Mouse (Mus musculus) MEL (cell line): ENCODE measurements around the gene Slc34a1. TPM values are rescaled to one million over a fixed set of nuclear protein-coding genes. Genes with fewer than 3 reads are reported as not detected.

Experiments used
- DNase-seq: peaks from one replicate; pipeline ENCODE4 v3.0.0; 2011; ENCODE audit warnings: low read depth, low spot score
- H3K27ac ChIP-seq: 2 replicates; pipeline ENCODE4 v1.5.1; 2012; ENCODE audit warnings: low read depth, mild to moderate bottlenecking, control low read depth, low read length, moderate library complexity; ENCODE audit not compliant: control insufficient read depth
- H3K27me3 ChIP-seq, 2 experiments: fragments of 150-350 bp in 1 of 2; sonication (generic) in 1 of 2; 2 replicates each; pipeline ENCODE4 v1.6.1; 2012; ENCODE audit warnings: low read length in 2 of 2, mild to moderate bottlenecking in 2 of 2, improper control_type of control experiment in 1 of 2, moderate library complexity in 1 of 2; ENCODE audit not compliant: insufficient read depth in 2 of 2, control insufficient read depth in 1 of 2
- H3K36me3 ChIP-seq, 2 experiments: 2 replicates each; pipeline ENCODE4 v1.6.1; 2012 to 2014; ENCODE audit warnings: low read length in 2 of 2, improper control_type of control experiment in 1 of 2, inconsistent platforms in 1 of 2, mild to moderate bottlenecking in 1 of 2; ENCODE audit not compliant: insufficient read depth in 2 of 2, control insufficient read depth in 1 of 2
- H3K4me1 ChIP-seq, 2 experiments: fragments of 150-350 bp in 1 of 2; sonication (generic) in 1 of 2; 2 replicates each; pipeline ENCODE4 v1.6.1; 2012; ENCODE audit warnings: low read length in 2 of 2, improper control_type of control experiment in 1 of 2, mild to moderate bottlenecking in 1 of 2; ENCODE audit not compliant: insufficient read depth in 2 of 2, control insufficient read depth in 1 of 2
- H3K4me3 ChIP-seq, 2 experiments: fragments of 150-350 bp in 1 of 2; sonication (generic) in 1 of 2; 2 replicates each; pipeline ENCODE4 v1.5.1; 2012; ENCODE audit warnings: low read depth in 2 of 2, low read length in 2 of 2, mild to moderate bottlenecking in 2 of 2, moderate library complexity in 2 of 2, control low read depth in 1 of 2, improper control_type of control experiment in 1 of 2; ENCODE audit not compliant: control insufficient read depth in 1 of 2, insufficient read depth in 1 of 2
- H3K79me2 ChIP-seq: 2 replicates; pipeline ENCODE4 v1.6.1; 2012; ENCODE audit warnings: mild to moderate bottlenecking, low read length, moderate library complexity; ENCODE audit not compliant: control insufficient read depth, poor library complexity, insufficient read depth
- H3K9ac ChIP-seq: 2 replicates; pipeline ENCODE4 v1.6.1; 2012; ENCODE audit warnings: low read depth, mild to moderate bottlenecking, control low read depth, low read length, moderate library complexity; ENCODE audit not compliant: control insufficient read depth, poor library complexity, severe bottlenecking
- H3K9me3 ChIP-seq: fragments of 150-350 bp; sonication (generic); replicated peaks from 2 replicates; pipeline ENCODE4 v1.6.1; 2012; ENCODE audit warnings: mild to moderate bottlenecking, low read length, improper control_type of control experiment, moderate library complexity; ENCODE audit not compliant: insufficient read depth
- CHD2 ChIP-seq: IDR thresholded peaks from 2 replicates; pipeline ENCODE4 v1.6.1; 2011; ENCODE audit warnings: low read length, improper control_type of control experiment
- E2F4 ChIP-seq: IDR thresholded peaks from 2 replicates; pipeline ENCODE4 v1.6.1; 2011; ENCODE audit warnings: low read depth, low read length, improper control_type of control experiment, borderline replicate concordance
- EP300 ChIP-seq, 2 experiments: IDR thresholded peaks; 2 replicates each; pipeline ENCODE4 v1.6.1; 2011; ENCODE audit warnings: improper control_type of control experiment in 2 of 2, low read length in 2 of 2, low read depth in 1 of 2, mild to moderate bottlenecking in 1 of 2
- GATA1 ChIP-seq: IDR thresholded peaks from 2 replicates; pipeline ENCODE4 v1.6.1; 2011; ENCODE audit warnings: low read depth, low read length, improper control_type of control experiment
- JUND ChIP-seq: IDR thresholded peaks from 2 replicates; pipeline ENCODE4 v1.6.1; 2011; ENCODE audit warnings: low read depth, mild to moderate bottlenecking, improper control_type of control experiment, low read length
- MXI1 ChIP-seq: IDR thresholded peaks from 2 replicates; pipeline ENCODE4 v1.6.1; 2011; ENCODE audit warnings: mild to moderate bottlenecking, low read depth, low read length, improper control_type of control experiment
- MYB ChIP-seq: IDR thresholded peaks from 2 replicates; pipeline ENCODE4 v1.6.1; 2011; ENCODE audit warnings: mild to moderate bottlenecking, low read depth, low read length, improper control_type of control experiment
- MYC ChIP-seq: IDR thresholded peaks from 2 replicates; pipeline ENCODE4 v1.6.1; 2011; ENCODE audit warnings: low read depth, mild to moderate bottlenecking, low read length, improper control_type of control experiment, moderate library complexity
- NELFE ChIP-seq: IDR thresholded peaks from 2 replicates; pipeline ENCODE4 v1.6.1; 2011; ENCODE audit warnings: low read depth, low read length, improper control_type of control experiment
- POLR2A ChIP-seq, 2 experiments: IDR thresholded peaks; 2 replicates each; pipeline ENCODE4 v1.6.1; 2011 to 2012; ENCODE audit warnings: low read length in 2 of 2, mild to moderate bottlenecking in 2 of 2, control low read depth in 1 of 2, improper control_type of control experiment in 1 of 2, low read depth in 1 of 2, moderate library complexity in 1 of 2; ENCODE audit not compliant: control insufficient read depth in 1 of 2, insufficient read depth in 1 of 2, poor library complexity in 1 of 2
- POLR2AphosphoS2 ChIP-seq: IDR thresholded peaks from 2 replicates; pipeline ENCODE4 v1.6.1; 2011; ENCODE audit warnings: low read length, improper control_type of control experiment
- RAD21 ChIP-seq: IDR thresholded peaks from 2 replicates; pipeline ENCODE4 v1.6.1; 2011; ENCODE audit warnings: mild to moderate bottlenecking, low read depth, low read length, improper control_type of control experiment
- RCOR1 ChIP-seq: IDR thresholded peaks from 2 replicates; pipeline ENCODE4 v1.6.1; 2012; ENCODE audit warnings: low read depth, mild to moderate bottlenecking, inconsistent platforms, low read length, improper control_type of control experiment
- SIN3A ChIP-seq: IDR thresholded peaks from 2 replicates; pipeline ENCODE4 v1.6.1; 2012; ENCODE audit warnings: low read length, improper control_type of control experiment, inconsistent platforms
- TAL1 ChIP-seq: IDR thresholded peaks from 2 replicates; pipeline ENCODE4 v1.6.1; 2012; ENCODE audit warnings: mild to moderate bottlenecking, inconsistent platforms, low read length, moderate library complexity, mixed read lengths
- TBP ChIP-seq: IDR thresholded peaks from 2 replicates; pipeline ENCODE4 v1.8.0; 2011; ENCODE audit warnings: low read depth, low read length, improper control_type of control experiment
- UBTF ChIP-seq: IDR thresholded peaks from 2 replicates; pipeline ENCODE4 v1.6.1; 2012; ENCODE audit warnings: low read depth, mild to moderate bottlenecking, inconsistent platforms, low read length, improper control_type of control experiment, moderate library complexity, borderline replicate concordance; ENCODE audit not compliant: insufficient read depth
- USF1 ChIP-seq: IDR thresholded peaks from 2 replicates; pipeline ENCODE4 v1.6.1; 2014; ENCODE audit warnings: low read depth, mild to moderate bottlenecking, inconsistent platforms, low read length, improper control_type of control experiment, moderate library complexity
- ZMIZ1 ChIP-seq: IDR thresholded peaks from 2 replicates; pipeline ENCODE4 v1.6.1; 2012; ENCODE audit warnings: low read depth, mild to moderate bottlenecking, inconsistent platforms, low read length, improper control_type of control experiment, moderate library complexity
- ZNF384 ChIP-seq: IDR thresholded peaks from 2 replicates; pipeline ENCODE4 v1.6.1; 2012; ENCODE audit warnings: low read depth, mild to moderate bottlenecking, inconsistent platforms, low read length, improper control_type of control experiment
- polyA plus RNA-seq, 2 experiments: library from polyadenylated mRNA; stranded (reverse) in 1 of 2; unstranded in 1 of 2; fragments of >175 nt in 1 of 2; fragments of >200 nt in 1 of 2; gene quantifications; 2 replicates each; pipeline versions ENCODE4 v1.2.1 to v1.2.4; 2012; ENCODE audit warnings: low replicate concordance in 2 of 2, low read depth in 1 of 2; ENCODE audit not compliant: insufficient read length in 2 of 2, insufficient read depth in 1 of 2, missing spikeins in 1 of 2
- total RNA-seq: library from RNA; depleted of rRNA; stranded (reverse); fragments of 300-350 nt; gene quantifications from 2 replicates; pipeline ENCODE4 v1.2.3, GENCODE M21; 2012

The Slc34a1 gene
- total and polyA plus RNA-seq, 3 experiments: not detected

GRCm38 (mm10) chr13:55426613-55427012, 28.6 kb downstream of the Slc34a1 start, which contains the start of gene F12:
F12 (minus strand) TSS chr13:55426793.
- H3K9me3 ChIP-seq: no peaks in the 10 kb centered on the region
- no peaks in the 10 kb centered on the region for H3K79me2 ChIP-seq
- H3K9ac ChIP-seq: no peak within 1 kb of the TSS
- no peak for DNase-seq
- no peaks in the 10 kb centered on the region; a peak in 2 of 4 replicates for H3K27me3 ChIP-seq
- H3K4me3 ChIP-seq: no peak within 1 kb of the TSS
- H3K27ac ChIP-seq: no peak within 1 kb of the TSS
- H3K4me1 ChIP-seq: peaks cover 0 to under 1% of the 10 kb centered on the region in 2 experiments; a peak in 1 of 4 replicates
- TF ChIP-seq UBTF (no peak), GATA1 (no peak), ZMIZ1 (no peak), MYC (no peak), ZNF384 (no peak), E2F4 (no peak), SIN3A (no peak), RAD21 (no peak), TBP (no peak)
- TF ChIP-seq, all 39 proteins: peak for 0
- H3K36me3 ChIP-seq: no peaks in the 10 kb centered on the region

GRCm38 (mm10) chr13:55429226-55429888, 31.4 kb downstream of the Slc34a1 start:
- no peak overlapping the region for H3K9ac ChIP-seq
- peaks cover 0 to 2% of the 10 kb centered on the region in 2 experiments; a peak in 1 of 4 replicates for H3K4me1 ChIP-seq
- H3K36me3 ChIP-seq: peaks cover 0 to 2% of the 10 kb centered on the region in 2 experiments; a peak in 1 of 4 replicates
- H3K79me2 ChIP-seq: no peaks in the 10 kb centered on the region
- DNase-seq: no peak
- no peak overlapping the region for H3K4me3 ChIP-seq
- no peaks in the 10 kb centered on the region; a peak in 2 of 4 replicates for H3K27me3 ChIP-seq
- no peak overlapping the region for H3K27ac ChIP-seq
- H3K9me3 ChIP-seq: no peaks in the 10 kb centered on the region
- no peak for TF ChIP-seq EP300 (IDR thresholded peaks at IDR 0.05; ENCODE audit: low read depth in 1 of 2, low read length in 2 of 2)
- no peak for TF ChIP-seq USF1
- TF ChIP-seq NELFE: no peak
- no peak for TF ChIP-seq TAL1
- no peak for TF ChIP-seq POLR2A (IDR thresholded peaks at IDR 0.05; ENCODE audit: control insufficient read depth in 1 of 2, insufficient read depth in 1 of 2, low read depth in 1 of 2, low read length in 2 of 2, poor library complexity in 1 of 2)
- no peak for TF ChIP-seq CHD2
- TF ChIP-seq E2F4: no peak
- no peak for TF ChIP-seq MYB
- TF ChIP-seq RAD21: no peak
- TF ChIP-seq JUND: no peak
- TF ChIP-seq POLR2AphosphoS2: no peak
- no peak for TF ChIP-seq TBP
- no peak for TF ChIP-seq MXI1
- TF ChIP-seq SIN3A: no peak
- TF ChIP-seq RCOR1: no peak
